Mouse (Mus musculus): ENCODE measurements around the gene Rnasel.

GRCm38 (mm10) chr1:153794241-153794640, 45.0 kb downstream of the Rnasel start:
- TF ChIP-seq CTCF (IDR thresholded peaks at IDR 0.05; ENCODE audit: low read depth) (no peak), EP300 (IDR thresholded peaks at IDR 0.05; ENCODE audit: low read depth) (no peak)
